Mouse (Mus musculus) urinary bladder, postnatal 4 days (tissue): ENCODE data around the gene Slc39a11.

Experiments used
- DNase-seq, 2 experiments: peaks; one replicate each; pipeline ENCODE4 v3.0.0; 2021 to 2022; ENCODE audit warnings: low spot score in 2 of 2

Gene Slc39a11

DNA sequence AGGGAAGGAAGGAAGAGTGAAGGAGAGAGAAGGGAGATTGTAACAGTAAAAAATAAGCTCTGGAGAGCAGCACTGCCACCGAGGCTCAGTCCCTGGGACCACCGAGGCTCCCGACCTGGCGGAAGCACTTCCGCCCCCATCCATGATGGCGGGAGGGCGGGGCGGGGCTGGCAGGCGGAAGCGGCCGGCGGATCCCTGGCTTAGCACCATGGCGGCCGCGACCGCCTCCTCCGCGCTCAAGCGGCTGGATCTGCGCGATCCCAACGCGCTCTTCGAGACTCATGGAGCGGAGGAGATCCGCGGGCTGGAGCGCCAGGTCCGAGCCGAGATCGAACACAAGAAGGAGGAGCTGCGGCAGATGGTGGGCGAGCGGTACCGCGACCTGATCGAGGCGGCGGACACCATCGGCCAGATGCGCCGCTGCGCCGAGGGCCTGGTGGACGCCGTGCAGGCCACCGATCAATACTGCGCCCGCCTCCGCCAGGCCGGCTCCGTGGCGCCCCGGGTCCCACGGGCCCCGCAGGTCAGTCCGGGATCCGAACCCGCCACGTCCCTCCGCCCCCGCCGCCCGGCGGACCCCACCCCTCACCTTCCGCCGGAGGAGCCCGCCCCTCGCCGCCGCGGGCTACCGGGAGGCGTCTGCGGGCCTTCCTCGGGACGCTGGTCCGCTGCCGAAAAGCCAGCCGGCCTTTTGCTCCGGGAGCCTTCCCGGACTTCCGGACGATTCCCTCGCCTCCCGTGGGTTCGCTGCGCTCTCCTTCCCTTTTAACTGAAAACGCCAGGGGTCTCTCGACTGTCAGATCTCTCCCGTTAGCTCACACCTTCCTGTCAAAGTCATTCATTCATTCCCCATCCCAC lies at the start of gene Slc39a11:
TSS of gene Slc39a11 (minus strand) at position 727 of the 858 bp plus-strand sequence.
- peak; percentile 64 to 70 for DNase-seq

DNA sequence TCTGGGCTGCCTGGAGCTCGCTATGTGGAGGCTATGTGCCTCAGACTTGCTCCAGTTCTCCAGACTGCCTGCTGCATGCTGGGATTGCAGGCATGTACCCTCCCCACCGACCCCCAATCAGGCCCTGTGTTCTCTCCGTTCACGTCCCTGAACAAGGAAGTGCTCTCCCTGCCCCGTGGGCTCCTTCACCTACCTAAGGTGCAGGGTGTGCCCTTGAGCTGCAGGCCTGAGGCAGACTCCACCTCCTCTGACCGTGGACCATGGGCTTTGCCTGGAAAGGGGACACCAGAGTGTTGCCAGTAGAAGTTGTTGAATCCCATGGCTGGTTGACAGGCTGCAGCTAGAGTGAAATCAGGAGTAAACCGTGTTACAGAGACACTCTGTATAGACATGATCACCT lies 49.8 kb upstream of the Slc39a11 start:
- no peak for DNase-seq

DNA sequence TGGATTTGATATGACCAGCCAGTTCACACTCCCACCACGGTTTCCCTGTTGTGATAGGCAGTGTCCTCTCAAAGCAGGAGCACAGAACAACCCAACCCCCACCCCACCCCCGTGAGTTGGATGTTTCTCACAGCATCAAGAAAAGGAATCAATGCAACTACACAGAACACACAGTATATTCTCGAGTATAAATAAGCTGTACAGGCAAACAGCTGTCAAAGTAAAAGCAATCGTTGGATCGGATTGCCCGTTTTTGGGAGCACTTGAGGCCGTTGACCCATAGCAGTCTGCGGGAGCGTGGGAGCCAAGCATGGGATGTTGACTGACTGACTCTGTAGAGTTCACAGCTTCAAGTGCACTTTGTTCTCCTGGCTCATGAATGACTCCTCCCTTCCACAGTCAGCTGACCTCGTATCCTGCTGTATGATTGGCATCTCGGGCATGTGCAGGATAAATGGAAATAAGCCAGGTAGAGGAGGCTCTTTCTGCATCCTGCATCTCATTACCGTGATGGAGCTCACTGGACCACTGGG lies 48.2 kb upstream of the Slc39a11 start:
- DNase-seq: no peak

DNA sequence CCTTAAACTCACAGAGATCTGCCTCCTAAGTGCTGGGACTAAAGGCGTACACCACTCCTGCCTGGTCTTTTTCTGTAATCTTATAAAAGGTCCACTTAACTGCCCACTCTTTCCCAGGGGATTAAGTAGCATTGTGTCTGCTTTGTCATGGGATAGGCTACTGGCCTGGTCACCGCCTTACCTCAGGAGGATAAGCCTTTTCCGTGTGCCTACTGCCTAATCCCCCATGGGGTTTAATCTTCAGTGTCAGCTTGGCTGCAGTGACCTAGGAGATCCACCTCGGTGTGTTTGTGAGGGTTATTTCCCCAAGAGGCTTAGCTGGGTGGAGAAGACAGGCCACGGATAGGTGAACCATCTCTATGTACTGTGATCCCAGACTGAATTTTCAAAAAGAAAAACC lies 47.7 kb upstream of the Slc39a11 start:
- DNase-seq: no peak

DNA sequence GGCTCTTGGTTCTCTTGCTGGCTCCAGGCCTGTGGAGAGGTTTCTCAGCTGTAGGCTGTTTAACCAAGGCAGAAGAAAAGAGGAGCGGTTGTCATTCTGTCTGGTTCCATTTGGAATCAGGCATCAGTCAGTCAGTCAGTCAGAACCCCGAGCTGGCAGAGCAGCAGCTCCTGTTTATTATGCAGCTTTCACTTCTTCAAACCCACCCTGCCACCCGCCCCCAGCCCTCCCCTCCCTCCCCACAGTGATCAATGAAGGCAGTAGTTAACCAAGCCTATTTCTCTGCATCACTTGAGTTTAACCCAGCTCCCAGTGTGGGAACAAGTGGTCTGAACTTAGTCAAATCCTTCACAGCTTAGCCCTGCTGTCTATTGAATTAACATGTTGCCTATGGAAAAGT lies 42.0 kb upstream of the Slc39a11 start:
- DNase-seq: no peak

DNA sequence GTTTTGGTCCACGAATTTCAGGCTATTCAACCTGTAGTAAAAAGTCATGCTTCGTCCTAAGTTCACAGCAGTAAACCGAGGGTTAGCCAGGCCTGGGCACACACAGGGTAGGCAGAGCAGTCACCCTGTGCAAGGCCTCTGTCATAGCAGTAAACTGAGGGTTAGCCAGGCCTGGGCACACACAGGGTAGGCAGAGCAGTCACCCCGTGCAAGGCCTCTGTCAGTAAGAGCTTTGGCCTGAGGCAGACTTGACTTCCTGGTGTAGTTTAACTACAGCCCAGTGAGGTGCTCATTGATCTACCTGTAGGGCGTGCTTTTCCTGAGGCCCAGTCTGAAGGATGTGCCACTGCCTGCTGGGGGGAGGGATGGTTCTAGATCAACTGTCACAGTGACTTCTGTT lies 41.4 kb upstream of the Slc39a11 start:
- no peak for DNase-seq

DNA sequence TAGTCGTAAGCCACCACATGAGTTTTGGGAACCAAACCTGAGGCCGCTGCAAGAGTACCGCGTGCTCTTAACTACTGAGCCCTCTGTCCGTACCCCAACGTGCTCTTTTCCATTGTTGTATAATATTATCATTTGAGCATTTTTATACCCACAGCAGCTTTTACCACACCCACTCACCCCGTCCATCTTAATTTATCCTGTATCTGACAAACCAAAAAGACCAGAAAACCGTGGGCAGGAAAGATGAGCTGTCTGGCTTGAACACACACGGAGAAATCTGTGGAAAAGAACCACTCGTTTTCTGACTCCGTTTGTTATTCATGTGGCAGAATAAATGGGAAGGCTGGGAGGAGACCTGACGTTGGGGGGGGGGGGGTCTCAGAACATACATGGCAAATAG lies 40.6 kb upstream of the Slc39a11 start:
- no peak for DNase-seq

DNA sequence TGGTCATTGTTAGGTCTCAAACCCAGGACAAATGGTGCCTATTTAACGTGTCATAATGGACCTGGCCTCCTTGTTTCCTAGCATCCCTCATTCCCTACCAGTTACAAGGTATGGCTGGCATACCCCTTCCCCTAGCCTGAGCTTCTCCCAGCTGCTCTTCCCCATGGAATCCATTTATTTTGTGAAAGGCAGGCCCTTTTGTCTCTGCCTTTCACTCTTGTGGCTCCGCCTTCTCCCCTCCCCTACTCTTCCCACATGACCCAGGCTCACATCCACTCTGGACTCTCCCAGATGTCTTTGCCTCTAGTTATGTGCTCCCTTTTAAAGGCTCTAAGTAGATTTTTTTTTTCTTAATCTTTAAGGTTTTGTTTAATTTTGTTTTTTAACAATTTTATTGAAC lies 37.2 kb upstream of the Slc39a11 start:
- no peak for DNase-seq

DNA sequence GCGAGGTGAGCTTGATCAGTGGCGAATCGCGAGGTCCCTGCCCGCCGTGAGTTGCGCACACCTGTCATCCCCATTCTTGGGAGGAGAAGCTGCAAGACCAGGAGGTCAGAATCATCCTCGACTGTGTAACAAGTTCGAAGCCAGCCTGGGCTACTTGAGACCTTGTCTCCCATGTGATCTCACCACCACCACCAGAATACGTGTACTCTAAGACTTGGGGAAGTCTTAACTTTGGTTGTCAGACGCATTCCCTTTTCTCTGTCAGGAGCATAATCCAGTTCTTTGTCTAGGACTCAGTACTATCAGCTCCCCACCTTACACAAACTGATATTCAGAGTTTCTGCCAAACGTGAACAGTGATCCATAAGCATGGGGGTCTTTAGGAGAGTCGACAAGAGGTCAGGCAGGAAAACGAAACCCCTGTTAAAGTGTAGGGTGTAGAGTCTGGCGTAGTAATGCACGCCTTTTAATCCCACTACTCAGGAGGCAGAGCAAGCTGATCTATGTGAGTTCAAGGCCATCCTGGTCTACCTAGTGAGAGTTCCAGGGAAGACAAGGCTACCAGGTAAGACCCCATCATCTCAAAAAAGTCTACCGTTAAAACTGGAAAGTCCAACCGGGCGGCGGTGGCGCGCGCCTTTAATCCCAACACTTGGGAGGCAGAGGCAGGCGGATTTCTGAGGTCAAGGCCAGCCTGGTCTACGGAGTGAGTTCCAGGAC lies 35.0 kb upstream of the Slc39a11 start:
- DNase-seq: no peak

DNA sequence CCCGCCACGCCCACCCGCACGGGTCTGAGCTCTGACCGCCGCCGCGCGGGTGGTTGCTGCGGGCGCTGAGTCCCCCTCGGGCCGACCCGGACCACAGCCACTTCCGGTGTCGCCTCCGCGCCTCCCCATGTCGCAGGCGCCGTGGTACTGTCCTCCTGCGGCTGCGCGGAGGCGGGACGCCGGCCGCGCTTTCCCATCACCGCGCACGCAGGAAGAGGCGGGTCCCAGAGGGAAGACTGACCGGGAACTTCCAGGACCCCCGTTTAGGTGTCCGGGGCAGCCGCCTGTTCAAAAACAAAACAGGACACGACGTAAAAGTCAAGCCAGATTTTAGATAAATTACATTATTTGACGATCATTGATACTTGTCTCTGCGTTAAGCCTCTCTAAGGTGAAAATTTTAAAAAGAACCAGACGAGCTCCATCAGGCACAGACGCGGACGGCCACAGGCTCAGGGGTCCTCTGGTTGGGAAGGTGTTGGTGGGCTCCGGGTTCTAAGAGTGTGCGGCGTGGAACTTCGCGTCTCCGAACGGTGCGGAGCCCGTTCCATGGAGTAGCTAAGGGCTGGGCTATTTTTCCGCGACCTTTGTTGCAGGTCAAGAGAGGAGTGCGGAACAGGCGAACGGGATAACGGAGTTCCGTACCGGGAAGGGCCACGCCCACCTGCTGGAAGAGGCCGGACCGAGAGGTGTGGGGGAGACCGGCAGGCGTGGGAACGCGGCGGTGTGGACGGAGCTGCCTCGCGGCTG lies 34.3 kb upstream of the Slc39a11 start, which contains the start of the genes Fam104a and D11Wsu47e:
TSS of gene Fam104a (minus strand) at position 199 of the 750 bp plus-strand sequence.
TSS of gene D11Wsu47e (plus strand) at position 456 of the 750 bp plus-strand sequence.
- peak; percentile 92 to 93 for DNase-seq

DNA sequence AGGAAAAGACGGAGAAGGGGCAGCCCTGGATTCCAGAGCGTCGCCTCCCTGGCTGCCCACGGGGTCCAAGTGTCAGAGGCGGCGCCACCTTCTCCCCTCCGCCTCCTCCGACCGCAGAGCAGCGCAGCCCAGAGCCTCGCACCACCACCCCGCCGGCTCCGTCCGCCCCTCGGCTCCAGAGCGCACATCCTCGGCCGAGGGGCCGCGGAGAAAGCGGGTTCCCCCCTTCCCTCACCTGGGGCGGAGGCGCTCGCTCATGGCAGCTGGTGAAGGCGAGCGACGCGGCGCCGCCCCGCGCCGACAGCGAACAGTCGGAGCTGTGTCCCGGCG lies 33.7 kb upstream of the Slc39a11 start:
- DNase-seq: peak in 1 of 2 experiments; percentile 30

DNA sequence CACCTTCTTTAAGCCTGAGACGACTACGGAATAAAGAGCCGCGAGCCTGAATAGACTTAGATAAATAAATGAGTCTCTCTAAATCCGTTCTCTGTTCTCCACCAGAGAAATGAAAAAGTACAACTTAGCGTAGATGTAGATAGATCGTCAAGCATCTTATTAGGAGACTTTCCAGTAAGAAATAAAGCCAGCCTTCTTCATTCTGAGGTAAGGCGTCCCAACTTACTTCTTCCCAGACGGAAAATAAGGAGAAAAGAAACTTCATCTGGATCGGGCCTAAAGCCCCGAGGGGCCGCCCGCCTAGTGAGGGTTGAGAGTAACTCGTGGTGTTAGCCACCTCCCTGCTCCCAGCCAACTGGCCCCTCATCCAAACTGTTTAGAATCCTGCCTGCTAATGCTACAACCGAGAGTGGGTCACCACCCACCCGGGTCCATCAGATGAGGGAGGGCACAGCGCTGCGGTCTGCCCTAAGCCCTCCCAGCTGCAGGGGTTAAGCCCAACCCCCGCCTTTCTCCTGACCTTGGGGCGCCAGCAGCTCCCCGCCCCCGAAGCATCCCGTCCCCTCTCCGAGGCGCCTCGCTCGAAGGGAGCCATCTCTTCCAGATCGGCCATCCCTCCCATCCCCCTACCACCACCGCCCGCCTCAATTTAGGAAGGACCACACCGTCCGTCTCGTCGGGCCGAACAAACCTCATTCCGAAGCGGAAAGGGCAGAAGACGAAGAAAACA lies 33.2 kb upstream of the Slc39a11 start:
- DNase-seq: peak in 1 of 2 experiments; percentile 62

DNA sequence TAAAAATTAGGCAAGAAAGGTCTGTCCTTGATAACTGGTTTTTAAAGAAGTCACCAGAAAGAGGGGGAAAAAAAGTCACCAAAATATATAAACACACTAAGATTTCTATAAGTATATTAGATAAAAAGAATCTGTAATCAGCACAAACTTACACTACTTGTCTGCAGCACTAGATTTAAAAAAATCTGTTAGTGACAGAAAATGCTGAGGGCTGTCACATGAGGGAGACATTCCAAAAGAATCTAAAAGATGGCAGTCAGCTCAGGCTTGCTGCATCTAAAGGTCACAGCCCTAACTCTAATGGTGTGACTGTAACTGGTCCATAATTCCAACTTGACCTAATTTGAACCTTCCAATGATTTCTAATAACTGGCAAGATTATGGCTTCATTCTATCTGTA lies 32.1 kb upstream of the Slc39a11 start:
- DNase-seq: no peak

DNA sequence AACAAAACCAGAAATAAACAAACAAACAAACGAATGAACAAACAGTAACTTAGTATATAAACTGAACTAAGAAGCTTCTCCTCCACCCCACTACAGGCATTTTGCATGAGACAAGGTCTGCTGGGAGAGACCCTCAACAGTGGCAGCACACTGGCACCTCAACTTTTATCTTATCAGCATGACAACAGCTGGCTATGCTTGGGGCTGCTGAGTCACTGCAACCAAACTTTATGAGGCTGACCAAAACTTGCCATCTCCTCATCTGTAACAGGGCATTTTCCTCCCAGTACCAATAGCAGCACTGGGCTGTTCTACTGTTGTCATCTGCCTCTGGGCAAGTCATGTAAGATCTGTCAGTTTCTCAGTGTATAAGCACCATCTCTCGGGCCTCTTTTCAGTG lies 31.1 kb upstream of the Slc39a11 start:
- no peak for DNase-seq

DNA sequence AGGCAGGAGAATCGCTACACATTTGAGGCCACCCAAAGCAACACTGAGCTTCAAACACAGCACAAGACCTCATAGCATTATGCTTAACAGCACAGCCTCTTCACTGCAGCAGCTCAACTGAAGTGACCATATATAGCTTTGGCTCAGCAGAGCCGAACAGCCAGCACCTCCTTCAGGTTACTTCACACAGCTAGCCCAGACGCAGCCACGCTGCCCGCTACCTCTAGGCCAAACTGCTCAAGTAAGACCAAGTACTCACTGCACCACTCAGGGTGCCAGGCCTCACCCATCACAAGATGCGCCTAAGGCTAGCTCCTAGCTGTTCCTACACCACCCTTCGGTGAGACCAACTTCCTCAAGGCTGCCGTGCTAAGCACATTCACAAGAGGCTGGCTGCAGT lies 28.5 kb upstream of the Slc39a11 start:
- no peak for DNase-seq

DNA sequence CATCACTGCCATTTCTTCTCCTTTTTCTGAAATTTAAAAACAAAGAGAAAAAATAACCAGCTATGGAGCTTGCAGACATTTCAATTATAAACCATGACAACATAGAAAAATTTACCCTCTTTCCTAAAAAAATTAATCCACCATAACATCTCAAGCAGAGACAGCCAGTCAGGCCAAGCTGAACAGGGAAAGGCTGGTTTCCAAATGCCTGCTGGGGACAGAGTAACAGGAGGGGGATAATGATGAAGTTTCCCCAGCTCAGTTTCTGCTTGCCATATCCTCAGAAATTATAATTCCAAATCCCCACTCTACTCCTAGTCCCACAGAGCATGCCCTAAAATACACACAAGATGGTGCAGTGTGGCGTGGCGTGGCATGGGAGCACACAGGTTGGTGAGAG lies 27.5 kb upstream of the Slc39a11 start:
- no peak for DNase-seq

DNA sequence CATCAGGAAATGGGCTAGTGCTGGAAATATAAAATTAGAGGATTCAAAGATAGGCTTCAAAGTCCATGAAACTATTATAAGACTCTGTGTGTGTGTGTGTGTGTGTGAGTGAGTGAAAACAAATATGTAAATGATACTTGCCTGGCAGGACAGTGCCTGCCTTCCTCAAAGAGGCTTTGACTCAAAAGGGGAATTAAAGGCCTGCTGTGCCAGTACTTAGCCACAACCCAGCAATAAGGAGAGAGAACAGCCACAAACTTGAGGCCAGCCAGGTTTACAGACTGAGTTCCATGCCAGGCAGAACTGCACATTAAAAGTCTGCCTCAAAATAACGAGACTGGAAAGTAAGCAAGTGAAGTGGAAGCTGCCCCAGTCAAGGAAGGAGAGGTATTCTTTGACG lies 27.0 kb upstream of the Slc39a11 start:
- no peak for DNase-seq

DNA sequence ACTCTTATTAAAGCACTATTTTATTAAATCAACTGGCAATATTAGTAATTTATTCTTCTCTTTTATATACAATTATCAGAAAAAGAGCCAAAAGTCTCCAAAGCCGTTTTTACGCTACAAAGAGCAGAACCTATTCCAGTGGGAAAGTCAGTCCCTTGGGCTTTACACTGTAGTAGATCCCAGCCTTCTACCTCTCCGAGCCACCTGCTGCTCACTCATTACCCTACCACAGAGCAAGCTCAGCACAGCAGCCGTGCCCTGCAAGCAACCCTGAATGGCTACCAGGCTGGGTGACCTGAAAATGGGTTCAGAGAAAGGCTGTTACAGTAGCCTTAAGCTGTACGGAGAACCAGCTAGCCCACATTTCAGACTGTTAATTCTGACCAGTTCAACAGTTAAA lies 24.7 kb upstream of the Slc39a11 start:
- no peak for DNase-seq

DNA sequence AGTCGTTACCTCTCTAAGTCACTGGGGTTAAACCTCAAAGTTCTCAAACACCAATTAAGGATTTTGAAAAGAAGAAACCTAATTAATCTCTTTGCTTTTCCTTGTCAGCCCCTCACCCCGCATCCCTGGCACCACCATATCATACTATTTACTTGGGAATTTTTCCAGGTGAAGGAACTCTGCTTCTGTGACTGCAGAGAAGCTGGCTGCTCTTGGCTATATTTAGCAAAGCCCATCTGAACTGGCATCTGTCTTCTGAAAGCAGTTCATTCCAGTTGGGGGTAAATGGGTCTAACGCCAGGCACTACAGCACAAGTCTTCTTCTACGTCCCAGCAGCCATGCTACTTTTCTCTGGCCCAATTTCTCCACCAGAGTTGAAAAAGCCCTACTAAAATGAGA lies 23.7 kb upstream of the Slc39a11 start:
- DNase-seq: no peak

DNA sequence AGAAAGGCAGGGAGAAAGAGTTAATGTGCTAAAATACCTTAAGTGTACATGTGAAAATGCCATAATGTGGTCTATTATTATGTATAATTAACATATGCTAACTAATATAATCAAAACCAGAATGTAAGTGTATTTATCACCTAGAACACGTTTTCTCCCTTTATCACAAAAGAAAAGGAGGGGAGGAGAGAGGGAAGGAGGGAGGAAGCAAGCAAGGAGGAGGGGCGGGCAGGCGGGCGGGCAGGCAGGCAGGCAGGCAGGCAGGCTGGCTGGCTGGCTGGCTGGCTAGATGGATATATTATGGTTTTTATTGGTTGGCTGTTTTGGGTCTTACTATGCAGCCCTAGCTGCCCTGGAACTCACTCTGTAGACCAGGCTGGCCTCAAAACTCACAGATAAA lies 19.8 kb upstream of the Slc39a11 start:
- DNase-seq: no peak

DNA sequence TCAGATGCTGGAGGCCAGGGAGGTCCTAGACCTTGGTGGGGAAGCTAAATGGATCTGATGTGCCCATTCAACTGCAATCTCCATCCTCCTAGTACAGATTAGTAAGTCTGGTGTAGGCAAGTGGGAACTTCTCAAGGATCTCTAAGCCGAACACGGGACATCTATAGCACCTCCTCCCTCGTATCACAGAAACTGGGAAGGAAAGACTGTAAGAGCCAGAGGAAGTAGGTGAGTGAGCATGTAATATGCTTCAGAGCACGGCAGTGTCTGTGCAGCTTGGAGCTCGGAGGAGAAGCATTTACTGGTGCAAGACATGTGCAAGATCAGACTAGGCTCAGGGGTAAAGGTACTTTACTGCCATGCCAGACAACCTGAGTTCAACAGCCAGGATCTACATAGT lies 19.0 kb upstream of the Slc39a11 start:
- DNase-seq: no peak
